Mouse (Mus musculus): Measurements from ENCODE around the gene Rab5c.

- TF ChIP-seq CTCF (IDR thresholded peaks at IDR 0.05; ENCODE audit: extremely low read depth, insufficient read depth, insufficient read length, insufficient replicate concordance) (no peak), POLR2A (IDR thresholded peaks at IDR 0.05; ENCODE audit: low read depth, low read length) (no peak)
These were observed 19.6 kb downstream of the Rab5c start for GRCm38 (mm10) chr11:100718462-100718861.
